Mouse (Mus musculus): Measurements from ENCODE around the gene Spp2.

Spp2 gene

GRCm38 (mm10) chr1:88406807-88407198, at the start of gene Spp2:
Gene Spp2, plus strand, starts transcription at chr1:88406961.
- no peak for DNase-seq (ENCODE audit: low spot score)

DNA sequence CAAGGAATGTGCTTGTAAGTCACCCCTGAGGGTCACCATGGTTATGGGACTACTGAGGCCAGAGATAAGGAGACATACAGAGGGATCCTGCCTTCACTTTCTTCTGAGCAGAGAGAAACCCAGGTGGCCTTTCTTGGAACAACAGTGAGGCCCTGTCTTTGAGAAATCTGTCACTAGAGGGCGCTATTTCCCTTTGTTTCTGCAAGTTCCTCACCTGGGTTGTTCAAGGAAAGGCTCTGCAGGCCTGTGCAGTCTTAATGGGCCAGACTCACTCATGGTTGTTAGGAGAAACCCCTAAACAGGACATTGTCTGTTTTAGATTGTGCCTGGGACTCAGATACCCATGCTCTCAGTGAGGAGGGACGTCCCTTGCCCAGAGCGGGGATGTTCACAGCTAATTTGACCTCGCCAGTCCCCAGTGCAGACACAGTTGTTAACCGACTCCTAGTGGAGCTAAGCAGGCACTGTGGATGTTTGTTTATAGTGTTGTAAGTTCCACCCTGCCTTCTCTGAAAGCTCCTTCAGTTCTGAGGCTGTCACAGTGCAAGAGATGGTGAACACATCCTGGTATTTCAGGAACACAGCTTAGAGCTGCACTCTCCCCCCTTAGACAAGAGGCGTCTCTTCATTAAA, 49.2 kb upstream of the Spp2 start:
- DNase-seq (ENCODE audit: low spot score) = peak; percentile 48

DNA sequence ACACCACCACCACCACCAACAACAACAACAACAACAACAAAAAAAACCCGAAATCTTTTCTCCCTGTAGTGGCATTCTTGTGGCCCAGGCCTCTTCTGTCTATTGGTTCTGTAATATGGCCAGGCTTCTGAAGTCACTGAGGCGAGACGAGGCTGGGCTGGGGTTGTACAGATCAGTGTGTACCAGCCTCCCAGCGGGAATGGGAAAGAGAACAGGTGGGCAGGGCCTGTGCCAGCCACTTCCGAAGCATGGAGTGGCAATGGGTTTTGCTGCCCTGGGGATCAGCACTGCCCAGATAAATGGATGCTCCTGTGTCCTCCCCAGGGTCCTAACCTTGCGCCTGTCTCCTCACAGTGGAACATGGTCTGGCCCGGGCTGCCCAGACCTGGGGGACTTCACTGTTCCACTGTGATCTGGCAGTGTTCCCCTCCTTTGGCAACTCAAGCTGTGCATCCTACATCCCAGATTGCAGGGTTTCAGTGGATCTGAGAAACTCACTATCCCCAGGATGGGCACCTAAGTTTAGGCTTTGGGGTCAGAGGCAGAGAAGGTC, 48.6 kb upstream of the Spp2 start:
- DNase-seq (ENCODE audit: low spot score) = no peak

DNA sequence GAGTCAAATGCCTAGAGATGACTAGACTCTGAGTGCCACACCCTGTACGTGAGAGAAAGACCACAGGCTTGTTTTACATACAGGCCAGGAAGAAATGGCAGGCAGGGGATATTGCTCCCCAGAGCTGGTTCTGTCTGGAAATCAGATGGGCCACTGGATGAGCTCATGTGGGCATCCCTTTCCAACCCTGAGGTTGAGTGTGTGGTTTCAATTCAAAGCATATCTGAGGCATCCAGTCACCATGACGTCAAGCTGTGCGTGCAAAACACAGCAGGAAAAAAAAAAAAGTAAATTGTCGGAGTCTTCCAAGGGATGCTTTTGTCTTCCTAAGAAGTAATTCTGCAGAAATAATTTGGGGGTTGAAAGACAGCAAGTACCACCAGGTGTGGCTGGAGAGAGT, 45.7 kb upstream of the Spp2 start:
- DNase-seq (ENCODE audit: low spot score) = no peak

DNA sequence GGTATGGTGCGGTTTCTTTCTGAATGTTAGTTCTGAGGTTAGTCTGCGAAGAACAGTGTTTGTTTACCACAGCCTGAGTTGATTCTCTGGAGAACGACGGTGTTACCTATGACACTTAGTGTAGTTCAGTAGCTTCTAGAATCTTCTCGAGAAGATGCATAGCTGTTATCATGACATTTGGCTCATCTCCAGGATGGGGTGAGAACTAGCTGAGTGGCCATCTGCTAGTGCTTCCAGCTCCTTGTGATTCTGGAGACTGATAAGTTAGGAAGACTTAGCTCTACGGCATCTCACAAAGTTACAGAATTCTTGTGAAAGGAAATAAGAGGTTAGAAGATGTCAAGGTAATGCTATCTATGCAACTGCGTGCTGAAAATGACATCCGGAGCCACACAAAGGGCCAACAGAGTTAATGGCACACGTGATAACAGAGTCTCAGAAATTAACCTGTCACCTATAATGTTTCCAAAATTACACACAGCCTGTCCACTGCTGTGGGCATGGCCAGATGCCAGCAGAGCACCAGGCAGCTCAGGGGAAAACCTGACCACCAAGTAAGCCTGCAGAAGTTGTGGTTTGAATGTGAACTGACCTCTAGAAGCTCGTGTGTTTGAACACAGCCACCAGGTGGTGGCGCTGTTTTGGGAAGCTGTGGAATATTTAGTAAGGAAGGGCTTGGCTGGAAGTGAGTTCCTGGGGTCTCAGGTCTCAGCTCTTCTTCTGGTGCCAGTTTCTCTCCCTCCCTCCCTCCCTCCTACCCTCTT, 39.7 kb upstream of the Spp2 start:
- no peak for DNase-seq (ENCODE audit: low spot score)

DNA sequence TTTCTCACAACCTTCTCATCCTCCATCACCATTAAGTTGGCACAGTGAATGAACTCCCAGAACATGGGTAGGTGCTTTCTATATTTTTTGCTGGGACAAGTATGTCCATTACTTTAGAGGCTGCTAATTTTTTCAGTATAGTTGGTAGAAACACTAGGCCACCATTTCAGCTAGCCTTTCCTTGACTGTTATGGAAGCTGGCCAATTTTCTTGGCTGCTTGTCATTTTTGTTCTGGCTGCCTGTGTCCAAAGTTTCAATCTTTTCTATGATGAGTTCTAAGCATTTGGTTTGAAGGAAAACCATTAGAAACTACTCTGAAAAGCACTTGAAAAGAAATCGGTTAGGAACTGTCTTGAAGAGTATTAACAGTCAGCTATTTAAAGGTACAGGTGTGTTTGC, 28.3 kb upstream of the Spp2 start:
- DNase-seq (ENCODE audit: low spot score) = no peak

DNA sequence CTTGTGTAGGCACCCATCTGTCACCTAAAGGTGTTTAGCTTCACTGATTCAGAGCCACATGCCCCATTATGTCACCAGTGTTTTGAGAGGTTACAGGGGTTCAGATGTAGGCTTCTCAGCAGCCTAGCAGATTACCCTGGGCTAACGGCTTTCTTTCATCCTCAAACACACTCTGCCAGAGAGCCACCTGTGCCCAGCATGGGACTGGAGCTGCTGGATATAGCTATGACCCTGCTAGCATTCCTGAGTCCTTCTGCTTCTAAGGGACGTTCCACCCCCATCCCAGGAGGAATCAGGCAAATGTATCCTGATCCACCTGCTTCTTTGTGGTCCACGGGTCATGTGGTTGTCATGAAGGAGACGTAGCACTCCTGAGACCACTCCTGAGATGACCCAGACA, 15.1 kb upstream of the Spp2 start:
- DNase-seq (ENCODE audit: low spot score) = no peak

GRCm38 (mm10) chr1:88393321-88393720, 13.4 kb upstream of the Spp2 start:
- no peak for DNase-seq (ENCODE audit: low spot score)

GRCm38 (mm10) chr1:88403378-88403777, 3.4 kb upstream of the Spp2 start:
- DNase-seq (ENCODE audit: low spot score) = no peak

DNA sequence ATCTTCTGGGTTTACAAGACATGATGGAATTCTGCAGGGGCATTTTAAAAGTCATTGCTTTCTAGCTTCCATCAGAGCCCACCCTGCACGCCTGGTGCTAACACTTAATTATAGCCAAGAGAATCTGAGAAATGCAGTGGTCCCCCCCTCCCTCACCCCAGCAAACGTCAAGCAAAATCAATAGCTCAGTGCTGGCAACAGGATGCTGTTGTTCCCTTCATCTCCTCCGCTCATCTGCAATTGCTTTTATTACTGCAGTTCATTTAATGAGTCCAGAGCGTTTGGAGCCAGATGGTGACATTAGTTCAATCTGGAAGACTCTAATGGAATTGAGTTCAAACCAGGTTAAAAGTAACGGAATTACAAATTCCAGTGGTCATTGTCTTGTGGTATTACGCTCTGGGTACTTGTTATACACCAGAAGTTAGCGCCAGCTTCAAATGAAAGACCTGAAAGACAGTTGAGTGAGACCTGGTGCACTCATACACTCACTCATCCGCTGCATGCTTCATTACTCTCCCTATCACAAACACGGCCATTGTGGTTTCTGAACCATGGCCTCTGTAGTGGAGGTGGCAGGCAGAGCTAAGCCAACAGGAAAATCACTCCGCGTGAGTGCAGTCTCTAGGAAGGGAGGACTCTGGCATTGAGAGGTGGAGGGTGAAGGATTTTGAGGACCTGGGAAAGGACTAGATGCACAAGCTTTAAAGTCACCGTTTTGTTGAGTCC, 519 bp upstream of the Spp2 start:
- no peak for DNase-seq (ENCODE audit: low spot score)

DNA sequence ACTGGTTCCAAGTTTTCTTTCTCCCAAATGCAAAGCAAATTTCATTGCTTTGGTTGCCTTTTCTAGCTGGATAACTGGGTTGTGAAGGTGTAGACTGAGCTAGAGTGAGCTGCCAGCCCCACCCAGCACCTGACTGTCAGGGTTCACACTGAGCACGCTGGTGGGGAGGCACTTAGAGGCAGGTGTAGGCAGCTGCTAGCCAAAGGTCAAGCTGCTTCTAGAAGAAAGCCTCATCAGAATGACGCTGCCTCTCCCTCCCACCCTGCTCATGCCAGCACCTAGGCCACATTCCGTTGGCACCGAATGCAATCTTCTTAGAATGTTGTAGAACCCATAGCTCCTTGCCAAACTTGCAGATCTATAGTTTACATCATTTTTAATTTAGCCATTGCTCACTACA, 1.6 kb downstream of the Spp2 start:
- DNase-seq (ENCODE audit: low spot score) = no peak

DNA sequence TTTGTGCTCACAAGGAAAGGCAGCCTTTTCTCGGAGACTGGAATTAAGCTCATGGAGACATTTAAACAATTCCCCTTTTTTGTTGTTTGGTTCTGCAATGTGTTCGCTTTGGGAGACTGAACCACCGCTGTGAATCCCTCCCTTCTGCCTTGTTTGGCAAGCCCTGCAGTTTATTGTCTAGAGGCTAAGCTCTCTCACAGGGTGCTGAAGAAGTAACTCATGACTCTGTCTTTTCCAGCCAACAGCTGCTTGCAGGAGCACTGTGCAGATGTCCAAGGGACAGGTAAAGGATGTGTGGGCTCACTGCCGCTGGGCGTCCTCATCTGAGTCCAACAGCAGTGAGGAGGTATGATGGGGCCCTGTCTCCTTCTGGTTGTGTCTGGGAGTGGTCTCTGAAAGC, 5.3 kb downstream of the Spp2 start:
- no peak for DNase-seq (ENCODE audit: low spot score)

DNA sequence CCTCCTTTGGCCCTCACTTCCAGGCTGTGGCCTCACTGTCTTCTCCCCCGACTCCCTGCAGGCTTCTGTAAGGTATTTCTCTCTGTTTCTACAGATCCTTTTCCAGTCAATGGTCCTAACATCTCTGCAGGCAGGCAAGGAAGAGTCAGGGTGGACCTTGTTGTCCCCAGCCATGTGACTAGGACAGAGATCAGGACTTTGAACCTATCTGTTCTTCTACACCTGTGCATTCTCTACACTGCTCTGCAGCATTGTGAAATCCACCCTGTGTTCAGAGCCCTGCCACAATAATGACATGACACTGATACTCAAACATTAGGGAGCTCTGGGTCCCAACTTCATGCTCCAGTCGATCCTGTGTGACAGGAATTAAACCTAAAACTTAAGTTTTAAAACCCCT, 12.2 kb downstream of the Spp2 start:
- no peak for DNase-seq (ENCODE audit: low spot score)

GRCm38 (mm10) chr1:88422045-88422444, 15.3 kb downstream of the Spp2 start:
- no peak for DNase-seq (ENCODE audit: low spot score)

- DNase-seq (ENCODE audit: low spot score) = no peak
Measured at GRCm38 (mm10) chr1:88422846-88423395, 16.2 kb downstream of the Spp2 start.

DNA sequence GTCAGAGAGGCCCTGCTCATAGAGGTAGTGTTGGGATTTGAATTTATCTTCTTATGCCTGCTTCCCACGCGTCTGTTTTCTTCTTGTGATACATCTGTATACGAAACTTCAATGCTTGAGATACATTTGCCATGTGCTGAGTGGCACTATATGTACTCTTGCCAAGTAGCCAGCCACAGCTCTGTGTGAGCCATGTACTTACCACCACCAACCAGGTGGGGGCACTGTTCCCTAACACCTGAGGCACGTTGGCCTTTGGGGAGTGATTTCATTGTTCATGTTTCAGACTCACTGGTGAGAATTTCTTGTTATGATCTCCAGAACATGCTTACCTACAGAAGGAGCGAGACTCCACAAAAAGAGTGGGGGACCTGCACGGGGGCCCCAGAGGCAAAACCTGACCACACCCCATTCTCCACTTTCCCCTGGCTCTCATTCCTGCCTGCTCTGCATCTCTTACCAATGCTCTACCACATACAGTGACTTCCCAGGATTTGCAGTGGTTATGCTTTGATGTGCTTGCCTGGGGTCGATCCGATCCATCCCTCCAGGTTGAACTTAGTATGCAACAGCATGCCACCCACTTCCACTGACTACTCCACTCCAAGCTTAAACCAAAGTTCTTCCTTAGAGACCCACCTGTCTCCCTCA, 18.0 kb downstream of the Spp2 start:
- DNase-seq (ENCODE audit: low spot score) = peak; percentile 63

DNA sequence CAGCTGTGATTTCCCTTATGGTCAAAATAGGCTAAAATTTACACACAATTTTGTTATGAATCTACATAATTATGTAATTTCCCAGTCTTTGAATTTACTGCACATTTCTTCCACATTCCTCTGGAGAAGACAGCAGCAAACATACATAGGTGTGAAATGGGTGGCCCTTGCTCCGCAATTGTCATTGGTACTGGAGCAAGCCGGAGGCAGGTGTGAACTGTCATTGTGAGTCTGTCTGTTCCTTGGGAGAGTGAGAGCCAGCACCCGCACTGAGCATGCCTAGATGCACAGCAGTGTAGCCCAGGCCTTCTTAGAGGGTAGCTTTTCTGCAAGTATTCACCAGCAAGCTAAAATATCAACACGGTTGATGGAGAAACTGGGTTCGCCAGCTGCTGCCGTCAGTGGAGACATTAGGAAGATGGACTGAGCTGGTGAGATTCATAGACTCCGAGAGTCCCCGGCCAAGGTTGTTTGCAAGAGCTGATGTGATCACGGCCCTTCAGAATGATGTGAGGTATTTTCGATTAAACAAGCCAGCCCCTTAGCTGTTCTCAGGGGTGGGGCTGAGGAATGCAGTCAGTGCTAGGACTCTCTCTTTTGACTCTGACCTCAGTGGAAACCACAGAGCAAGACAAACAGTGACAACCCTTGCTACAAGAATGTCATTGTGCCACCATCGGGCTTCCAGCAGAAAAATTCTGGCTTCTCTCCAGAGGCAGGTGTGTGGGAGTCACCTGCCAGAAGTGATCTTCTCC, 21.4 kb downstream of the Spp2 start:
- DNase-seq (ENCODE audit: low spot score) = no peak

- no peak for DNase-seq (ENCODE audit: low spot score)
Measured at GRCm38 (mm10) chr1:88429413-88429812, 22.7 kb downstream of the Spp2 start.

DNA sequence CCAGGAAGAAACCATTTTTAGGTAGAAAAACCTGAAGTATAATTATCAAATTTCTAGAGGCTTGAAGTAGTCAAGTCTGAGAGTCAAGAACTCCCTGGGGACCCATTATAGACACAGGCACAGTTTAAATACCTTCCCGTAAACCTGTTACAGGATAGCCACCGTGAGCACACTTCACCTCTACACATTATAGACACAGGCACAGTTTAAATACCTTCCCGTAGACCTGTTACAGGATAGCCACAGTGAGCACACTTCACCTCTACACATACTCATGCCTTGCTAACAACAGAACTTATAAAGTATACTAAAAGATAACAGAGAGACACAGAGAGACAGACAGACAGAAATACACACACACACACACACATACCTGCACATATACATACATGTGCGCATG, 24.5 kb downstream of the Spp2 start:
- no peak for DNase-seq (ENCODE audit: low spot score)

- no peak for DNase-seq (ENCODE audit: low spot score)
Measured at GRCm38 (mm10) chr1:88432601-88433000, 25.8 kb downstream of the Spp2 start.

DNA sequence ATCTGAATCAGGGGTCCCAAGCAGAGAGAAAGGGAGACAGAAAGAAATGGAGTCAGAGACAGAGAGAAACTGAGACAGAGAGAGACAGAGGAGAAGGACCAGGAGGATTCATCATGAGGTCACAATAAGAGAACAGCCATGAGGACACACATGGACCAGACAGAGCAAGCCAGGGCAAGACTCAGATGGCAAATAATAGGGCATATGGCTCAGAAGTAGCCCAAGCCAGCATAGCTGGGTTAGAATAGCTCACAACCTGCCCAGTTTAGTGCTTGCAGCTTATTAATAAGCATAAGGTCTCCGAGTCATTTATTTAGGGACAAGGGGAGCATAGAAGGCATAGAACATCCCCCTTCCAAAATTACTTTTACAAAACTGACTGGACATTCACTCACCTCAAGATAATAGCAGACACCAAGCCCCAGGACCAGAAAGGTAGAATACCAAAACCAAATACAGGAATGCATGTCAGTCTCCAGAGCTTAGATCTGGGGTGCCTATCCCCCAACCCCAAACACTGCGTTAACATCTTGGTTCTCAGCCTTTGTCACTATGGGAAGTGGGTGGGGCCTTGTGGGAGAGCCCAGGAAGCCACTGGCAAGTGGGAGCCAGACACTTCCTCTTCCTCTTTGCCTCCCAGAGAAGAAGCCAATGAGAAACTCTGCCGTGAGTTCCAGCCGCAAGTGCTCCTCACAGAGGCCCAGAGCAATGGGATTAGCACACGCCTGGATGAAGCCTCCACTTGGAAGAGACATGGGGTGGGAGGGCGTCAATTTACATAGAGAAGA, 26.5 kb downstream of the Spp2 start:
- no peak for DNase-seq (ENCODE audit: low spot score)
